Mouse (Mus musculus): ENCODE data around the gene Papola. TPM values are rescaled to one million over a fixed set of nuclear protein-coding genes. Genes with fewer than 3 reads are reported as not detected.

Gene Papola
- polyA plus RNA-seq, 1 experiment from 2014 or later, result 70.7 TPM

- Histone ChIP-seq H3K4me3 (ENCODE audit: low read depth, low read length) (no peak overlapping the region), H3K4me1 (ENCODE audit: insufficient read depth) (no peaks in the 10 kb centered on the region), H3K36me3 (replicated peaks; ENCODE audit: insufficient read depth, low read length) (no peaks in the 10 kb centered on the region), H3K9ac (replicated peaks) (no peak overlapping the region), H3K9me3 (ENCODE audit: low read length) (no peaks in the 10 kb centered on the region), H3K27ac (ENCODE audit: low read depth) (no peak overlapping the region), H3K27me3 (ENCODE audit: insufficient read depth, low read length) (no peaks in the 10 kb centered on the region), H3K4me2 (ENCODE audit: low read depth, low read length) (no peak overlapping the region)
- no peak for TF ChIP-seq CTCF (IDR thresholded peaks at IDR 0.05; ENCODE audit: low read depth)
- TF ChIP-seq EP300 (IDR thresholded peaks at IDR 0.05; ENCODE audit: low read depth), result no peak
- DNase-seq (no peak), ATAC-seq (no peak)
- WGBS (ENCODE audit: insufficient replicate concordance), result 76% methylated on average over 6 of the region's 6 CpGs
Measured at GRCm38 (mm10) chr12:105862072-105862471, 77.6 kb downstream of the Papola start.

GRCm38 (mm10) chr12:105862607-105863006 lies 78.1 kb downstream of the Papola start:
- H3K27ac ChIP-seq (ENCODE audit: low read depth), result no peak overlapping the region
- WGBS (ENCODE audit: insufficient replicate concordance), result 89% methylated on average over 22 of the region's 22 CpGs
- H3K9ac ChIP-seq (replicated peaks), result no peak overlapping the region
- DNase-seq (no peak), ATAC-seq (no peak)
- H3K36me3 ChIP-seq (replicated peaks; ENCODE audit: insufficient read depth, low read length), result no peaks in the 10 kb centered on the region
- no peaks in the 10 kb centered on the region for H3K9me3 ChIP-seq (ENCODE audit: low read length)
- TF ChIP-seq EP300 (IDR thresholded peaks at IDR 0.05; ENCODE audit: low read depth) (no peak), CTCF (IDR thresholded peaks at IDR 0.05; ENCODE audit: low read depth) (no peak)
- no peaks in the 10 kb centered on the region for H3K27me3 ChIP-seq (ENCODE audit: insufficient read depth, low read length)
- H3K4me2 ChIP-seq (ENCODE audit: low read depth, low read length), result no peak overlapping the region
- H3K4me3 ChIP-seq (ENCODE audit: low read depth, low read length), result no peak overlapping the region
- H3K4me1 ChIP-seq (ENCODE audit: insufficient read depth), result no peaks in the 10 kb centered on the region

- ATAC-seq (no peak), DNase-seq (no peak)
- no peaks in the 10 kb centered on the region for H3K36me3 ChIP-seq (replicated peaks; ENCODE audit: insufficient read depth, low read length)
- no peaks in the 10 kb centered on the region for H3K27me3 ChIP-seq (ENCODE audit: insufficient read depth, low read length)
- TF ChIP-seq EP300 (IDR thresholded peaks at IDR 0.05; ENCODE audit: low read depth) (no peak), CTCF (IDR thresholded peaks at IDR 0.05; ENCODE audit: low read depth) (no peak)
- WGBS (ENCODE audit: insufficient replicate concordance), result 82% methylated on average over 11 of the region's 11 CpGs
- no peak overlapping the region for H3K4me2 ChIP-seq (ENCODE audit: low read depth, low read length)
- no peak overlapping the region for H3K4me3 ChIP-seq (ENCODE audit: low read depth, low read length)
- no peaks in the 10 kb centered on the region for H3K4me1 ChIP-seq (ENCODE audit: insufficient read depth)
- no peaks in the 10 kb centered on the region for H3K9me3 ChIP-seq (ENCODE audit: low read length)
- no peak overlapping the region for H3K27ac ChIP-seq (ENCODE audit: low read depth)
- no peak overlapping the region for H3K9ac ChIP-seq (replicated peaks)
Measured at GRCm38 (mm10) chr12:105863436-105863835, 78.9 kb downstream of the Papola start.

GRCm38 (mm10) chr12:105867646-105868045 lies 83.2 kb downstream of the Papola start:
- no peak overlapping the region for H3K4me3 ChIP-seq (ENCODE audit: low read depth, low read length)
- no peak overlapping the region for H3K4me2 ChIP-seq (ENCODE audit: low read depth, low read length)
- no peak overlapping the region for H3K9ac ChIP-seq (replicated peaks)
- H3K9me3 ChIP-seq (ENCODE audit: low read length), result no peaks in the 10 kb centered on the region
- H3K27ac ChIP-seq (ENCODE audit: low read depth), result no peak overlapping the region
- H3K27me3 ChIP-seq (ENCODE audit: insufficient read depth, low read length), result no peaks in the 10 kb centered on the region
- ATAC-seq (no peak), DNase-seq (no peak)
- TF ChIP-seq CTCF (IDR thresholded peaks at IDR 0.05; ENCODE audit: low read depth), result no peak
- TF ChIP-seq EP300 (IDR thresholded peaks at IDR 0.05; ENCODE audit: low read depth), result no peak
- no peaks in the 10 kb centered on the region for H3K36me3 ChIP-seq (replicated peaks; ENCODE audit: insufficient read depth, low read length)
- WGBS (ENCODE audit: insufficient replicate concordance), result 80% methylated on average over 2 of the region's 2 CpGs
- H3K4me1 ChIP-seq (ENCODE audit: insufficient read depth), result no peaks in the 10 kb centered on the region

- no peak for TF ChIP-seq EP300 (IDR thresholded peaks at IDR 0.05; ENCODE audit: low read depth)
- no peak for TF ChIP-seq CTCF (IDR thresholded peaks at IDR 0.05; ENCODE audit: low read depth)
- Histone ChIP-seq H3K27me3 (ENCODE audit: insufficient read depth, low read length) (no peaks in the 10 kb centered on the region), H3K4me1 (ENCODE audit: insufficient read depth) (no peaks in the 10 kb centered on the region), H3K9me3 (ENCODE audit: low read length) (no peaks in the 10 kb centered on the region), H3K4me2 (ENCODE audit: low read depth, low read length) (0 out of 2 replicates have a peak overlapping the region, but pooled peaks have one; percentile 3), H3K27ac (ENCODE audit: low read depth) (no peak overlapping the region), H3K4me3 (ENCODE audit: low read depth, low read length) (no peak overlapping the region), H3K9ac (replicated peaks) (no peak overlapping the region), H3K36me3 (replicated peaks; ENCODE audit: insufficient read depth, low read length) (no peaks in the 10 kb centered on the region)
- DNase-seq (no peak), ATAC-seq (no peak)
- WGBS (ENCODE audit: insufficient replicate concordance), result 10% methylated on average over 6 of the region's 6 CpGs
Measured at GRCm38 (mm10) chr12:105869242-105869641, 84.7 kb downstream of the Papola start.

- 27% methylated on average over 14 of the region's 14 CpGs for WGBS (ENCODE audit: insufficient replicate concordance)
- Histone ChIP-seq H3K9me3 (ENCODE audit: low read length) (no peaks in the 10 kb centered on the region), H3K36me3 (replicated peaks; ENCODE audit: insufficient read depth, low read length) (no peaks in the 10 kb centered on the region), H3K27me3 (ENCODE audit: insufficient read depth, low read length) (no peaks in the 10 kb centered on the region), H3K9ac (replicated peaks) (no peak overlapping the region), H3K4me1 (ENCODE audit: insufficient read depth) (no peaks in the 10 kb centered on the region), H3K27ac (ENCODE audit: low read depth) (no peak overlapping the region), H3K4me2 (ENCODE audit: low read depth, low read length) (0 out of 2 replicates have a peak overlapping the region, but pooled peaks have one; percentile 3), H3K4me3 (ENCODE audit: low read depth, low read length) (no peak overlapping the region)
- DNase-seq (no peak), ATAC-seq (no peak)
- TF ChIP-seq CTCF (IDR thresholded peaks at IDR 0.05; ENCODE audit: low read depth) (no peak), EP300 (IDR thresholded peaks at IDR 0.05; ENCODE audit: low read depth) (no peak)
Measured at GRCm38 (mm10) chr12:105869696-105870095, 85.2 kb downstream of the Papola start.

GRCm38 (mm10) chr12:105873283-105873682 lies 88.8 kb downstream of the Papola start:
- no peaks in the 10 kb centered on the region for H3K9me3 ChIP-seq (ENCODE audit: low read length)
- TF ChIP-seq CTCF (IDR thresholded peaks at IDR 0.05; ENCODE audit: low read depth) (peak; percentile 69), EP300 (IDR thresholded peaks at IDR 0.05; ENCODE audit: low read depth) (no peak)
- H3K9ac ChIP-seq (replicated peaks), result no peak overlapping the region
- no peaks in the 10 kb centered on the region for H3K4me1 ChIP-seq (ENCODE audit: insufficient read depth)
- H3K36me3 ChIP-seq (replicated peaks; ENCODE audit: insufficient read depth, low read length), result no peaks in the 10 kb centered on the region
- WGBS (ENCODE audit: insufficient replicate concordance), result 48% methylated on average over 2 of the region's 2 CpGs
- H3K4me3 ChIP-seq (ENCODE audit: low read depth, low read length), result no peak overlapping the region
- DNase-seq (peak; percentile 64), ATAC-seq (no peak)
- no peak overlapping the region for H3K27ac ChIP-seq (ENCODE audit: low read depth)
- no peaks in the 10 kb centered on the region for H3K27me3 ChIP-seq (ENCODE audit: insufficient read depth, low read length)
- H3K4me2 ChIP-seq (ENCODE audit: low read depth, low read length), result no peak overlapping the region
